Mouse (Mus musculus): ENCODE data around the gene Supt3.

The Supt3 gene

DNA sequence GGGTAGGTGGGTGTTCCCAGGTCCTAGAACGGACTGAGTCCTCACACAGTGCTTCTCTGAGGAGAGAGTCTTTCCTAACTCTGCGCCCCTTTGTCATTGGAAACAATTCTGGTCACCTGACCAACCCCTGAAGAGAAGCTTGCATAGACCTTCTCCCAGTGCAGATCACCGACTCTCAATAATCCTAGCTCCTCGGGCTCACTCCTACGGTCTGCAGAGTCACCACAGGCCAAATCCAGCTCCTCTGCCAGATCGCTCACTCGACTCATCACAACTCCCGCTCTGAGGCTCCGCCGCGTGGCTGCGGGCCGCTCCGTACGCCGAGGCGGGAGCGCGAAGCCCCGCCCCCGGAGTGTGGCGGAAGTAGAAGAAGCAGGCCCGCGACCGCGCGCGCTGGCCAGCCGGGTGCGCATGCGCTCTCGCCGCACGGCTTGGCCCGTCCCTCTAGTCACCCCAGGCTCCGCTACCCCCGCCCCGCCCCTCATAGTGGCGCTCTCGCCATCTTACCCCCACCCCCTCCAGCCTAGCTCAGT, at the start of gene Supt3:
Supt3 (plus strand) TSS at position 415 of the 533 bp plus-strand sequence.
- peak; percentile 96 for DNase-seq (ENCODE audit: low spot score)

GRCm38 (mm10) chr17:44727675-44728074, 49.3 kb upstream of the Supt3 start:
- DNase-seq (ENCODE audit: low spot score) = no peak

- DNase-seq (ENCODE audit: low spot score) = no peak
These were observed 48.5 kb upstream of the Supt3 start for GRCm38 (mm10) chr17:44728464-44728863.

- no peak for DNase-seq (ENCODE audit: low spot score)
These were observed 43.2 kb upstream of the Supt3 start for GRCm38 (mm10) chr17:44733544-44734310.

GRCm38 (mm10) chr17:44734501-44735222, 42.3 kb upstream of the Supt3 start:
- DNase-seq (ENCODE audit: low spot score) = no peak

- no peak for DNase-seq (ENCODE audit: low spot score)
These were observed 41.5 kb upstream of the Supt3 start for GRCm38 (mm10) chr17:44735223-44735990.

DNA sequence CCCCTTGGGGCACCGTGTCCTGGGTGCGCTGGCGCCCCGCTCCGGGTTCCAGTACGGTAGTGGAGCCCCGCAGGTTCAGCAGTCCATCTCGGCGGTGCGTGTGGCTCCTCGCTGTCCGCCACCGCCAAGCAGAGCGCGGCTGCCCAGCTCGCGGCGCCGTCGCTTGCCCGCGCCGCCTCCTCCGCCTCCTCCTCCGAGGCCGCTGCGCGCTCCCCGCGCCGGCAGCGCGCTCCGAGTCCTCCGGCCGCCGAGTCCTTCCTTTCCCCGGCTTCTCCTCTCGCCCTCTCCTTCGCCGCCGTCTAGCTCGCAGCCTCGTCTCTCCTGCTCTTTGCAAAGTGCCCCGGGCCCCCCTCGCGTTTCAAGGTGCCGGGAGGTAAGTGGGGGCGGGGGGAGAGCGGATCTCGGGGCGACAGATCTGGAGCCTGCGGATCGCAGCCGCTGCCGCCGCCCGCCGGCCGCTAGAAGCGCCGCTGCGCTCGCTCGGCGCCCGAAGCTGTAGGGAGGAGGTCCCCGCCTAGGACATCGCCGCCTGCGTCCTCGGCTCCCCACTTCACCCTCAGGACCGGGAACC, 40.9 kb upstream of the Supt3 start:
- DNase-seq (ENCODE audit: low spot score) = peak; percentile 42

GRCm38 (mm10) chr17:44737275-44738120, 39.5 kb upstream of the Supt3 start:
- no peak for DNase-seq (ENCODE audit: low spot score)

DNA sequence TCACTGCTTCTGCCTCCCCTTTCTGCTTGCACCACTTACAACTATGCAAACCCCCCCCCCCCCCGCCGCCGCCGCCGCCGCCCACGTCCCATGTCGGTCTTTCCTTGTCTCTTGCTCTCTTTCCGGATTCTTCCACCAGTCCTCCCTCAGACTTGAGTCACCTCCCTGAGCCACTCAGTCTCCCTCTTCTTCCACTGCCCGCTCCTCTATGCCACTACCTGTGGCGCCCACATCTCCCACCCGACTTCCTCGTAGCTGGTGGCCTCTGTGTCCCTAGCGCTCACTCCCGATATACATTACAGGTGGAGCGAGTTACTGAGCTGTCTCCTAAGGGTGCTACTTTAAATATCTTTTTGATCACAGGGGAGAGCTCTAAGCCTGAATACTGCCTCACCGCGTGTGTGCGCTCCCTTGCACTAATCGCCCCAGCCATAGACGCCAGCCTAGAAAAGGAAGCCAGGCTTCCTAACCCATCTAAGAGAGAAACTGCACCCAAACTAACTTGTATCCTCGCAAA, 38.8 kb upstream of the Supt3 start:
- DNase-seq (ENCODE audit: low spot score) = no peak

GRCm38 (mm10) chr17:44742246-44742645, 34.7 kb upstream of the Supt3 start:
- no peak for DNase-seq (ENCODE audit: low spot score)

- DNase-seq (ENCODE audit: low spot score) = no peak
These were observed 33.2 kb upstream of the Supt3 start for GRCm38 (mm10) chr17:44743780-44744179.

- DNase-seq (ENCODE audit: low spot score) = no peak
These were observed 31.6 kb upstream of the Supt3 start for GRCm38 (mm10) chr17:44745378-44745777.

- no peak for DNase-seq (ENCODE audit: low spot score)
These were observed 10.6 kb upstream of the Supt3 start for GRCm38 (mm10) chr17:44766318-44766717.

DNA sequence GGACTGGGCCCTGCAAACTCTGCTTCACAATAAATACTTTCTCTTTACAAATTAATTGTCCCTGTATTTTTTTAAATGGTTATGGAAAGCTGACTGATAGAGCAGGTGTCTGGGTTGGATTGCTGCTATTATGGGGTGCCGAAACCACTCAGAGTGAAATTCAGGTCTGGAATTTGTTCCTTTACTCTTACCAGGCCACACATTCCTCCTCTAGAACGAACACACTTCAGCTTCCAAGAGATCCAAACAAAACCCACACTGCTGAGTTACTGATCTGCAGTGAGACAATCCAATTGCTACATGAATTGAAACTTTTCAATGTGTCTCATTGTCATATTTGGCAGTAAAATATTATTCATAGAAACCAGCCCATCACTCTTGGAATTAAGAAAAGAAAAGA, 10.0 kb upstream of the Supt3 start:
- no peak for DNase-seq (ENCODE audit: low spot score)

GRCm38 (mm10) chr17:44767375-44767774, 9.6 kb upstream of the Supt3 start:
- no peak for DNase-seq (ENCODE audit: low spot score)

GRCm38 (mm10) chr17:44768522-44768921, 8.4 kb upstream of the Supt3 start:
- DNase-seq (ENCODE audit: low spot score) = no peak

DNA sequence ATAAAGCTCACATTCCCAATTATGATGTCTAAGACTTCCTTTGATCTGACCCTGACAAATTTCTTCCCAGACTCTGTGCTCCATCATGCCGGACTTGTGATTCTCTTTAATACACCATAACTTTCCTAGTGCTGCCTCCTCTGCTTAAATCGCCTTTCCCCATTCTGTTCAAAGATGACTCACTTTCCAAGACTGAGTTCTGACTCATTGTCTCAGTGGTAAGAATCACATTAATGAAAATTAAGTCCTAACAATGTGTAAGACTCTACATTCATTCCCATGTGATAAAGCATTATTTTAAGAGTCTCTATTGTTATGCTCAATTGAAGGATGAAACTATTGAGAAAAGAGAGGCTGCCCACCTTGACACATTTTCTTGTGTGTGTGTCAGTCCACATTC, 6.1 kb upstream of the Supt3 start:
- no peak for DNase-seq (ENCODE audit: low spot score)

DNA sequence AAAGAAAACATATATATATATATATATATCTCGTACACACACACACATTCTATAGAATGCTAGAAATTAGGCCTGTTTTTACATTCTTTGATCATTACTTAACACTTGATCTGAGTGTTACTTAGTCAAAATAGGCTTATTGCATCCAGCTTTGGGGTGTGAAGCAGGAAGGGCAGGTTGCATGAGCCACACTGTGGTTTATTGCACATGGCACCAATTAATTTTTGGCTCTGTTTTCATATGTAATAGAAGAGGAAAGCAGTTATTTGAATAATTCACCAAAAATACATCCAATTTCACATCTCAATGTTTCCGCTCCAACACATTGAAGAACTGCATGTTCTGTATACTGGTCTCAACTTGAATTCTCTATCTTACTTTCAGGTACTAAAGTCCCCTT, 4.4 kb upstream of the Supt3 start:
- DNase-seq (ENCODE audit: low spot score) = no peak

DNA sequence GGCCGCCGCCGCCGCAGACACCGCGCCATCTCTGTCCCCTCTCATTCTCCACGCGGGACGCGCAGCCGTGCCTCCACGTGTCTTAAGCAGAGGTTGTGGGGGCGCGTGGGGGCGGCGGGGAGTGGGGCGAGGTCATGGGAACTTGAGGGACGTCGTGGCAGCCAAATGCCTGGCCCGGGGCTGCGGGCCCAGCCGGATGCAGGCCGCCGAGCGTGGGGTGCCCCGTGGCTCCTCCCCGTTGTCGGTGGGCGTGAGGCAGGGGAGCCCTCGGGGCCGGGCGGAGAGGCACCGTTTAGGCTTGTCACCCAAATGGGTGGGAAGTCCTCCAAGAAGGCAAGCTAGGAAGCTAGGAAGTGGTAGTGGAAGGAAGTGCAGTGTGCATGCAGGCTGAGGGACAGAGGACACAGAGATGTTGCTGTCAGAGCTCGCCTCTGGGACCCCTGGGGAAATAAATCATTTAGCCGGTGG, 419 bp downstream of the Supt3 start:
- peak; percentile 65 for DNase-seq (ENCODE audit: low spot score)

DNA sequence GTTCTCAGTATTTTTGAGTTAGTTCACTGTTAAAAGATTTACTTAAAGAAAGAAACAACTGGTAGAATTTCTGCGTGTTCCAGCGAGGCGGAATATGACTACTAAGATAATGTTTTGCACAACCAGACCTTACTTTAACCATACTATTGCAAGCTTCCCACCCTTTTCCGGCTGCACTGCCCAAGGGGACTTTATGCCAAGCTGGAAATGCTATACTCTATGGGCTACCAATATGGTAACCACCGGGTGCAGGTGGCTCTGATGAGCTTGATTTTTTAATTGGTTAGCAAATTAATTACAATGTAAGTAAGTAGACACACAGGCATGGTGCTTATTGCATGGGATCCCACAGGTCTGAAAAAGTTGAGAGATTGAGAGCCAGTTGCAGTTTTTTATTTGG, 1.2 kb downstream of the Supt3 start:
- DNase-seq (ENCODE audit: low spot score) = no peak

- no peak for DNase-seq (ENCODE audit: low spot score)
These were observed 3.4 kb downstream of the Supt3 start for GRCm38 (mm10) chr17:44780353-44780752.

Data from ovary, postnatal 14 days (tissue).